Mouse (Mus musculus) megakaryocyte, embryonic 14.5 days (primary cell): ENCODE results near the gene Stx8. TPM values are rescaled to one million over a fixed set of nuclear protein-coding genes. Genes with fewer than 3 reads are reported as not detected.

Experiments
- H3K27me3 ChIP-seq: replicated peaks from 2 replicates; pipeline ENCODE3; 2012; ENCODE audit warnings: inconsistent platforms
- H3K36me3 ChIP-seq: replicated peaks from 2 replicates; pipeline ENCODE3; 2012; ENCODE audit warnings: low read length, inconsistent platforms, mixed read lengths
- H3K4me1 ChIP-seq: 2 replicates; pipeline ENCODE4 v1.6.1; 2012; ENCODE audit warnings: inconsistent platforms
- H3K4me3 ChIP-seq: replicated peaks from 2 replicates; pipeline ENCODE3; 2012; ENCODE audit warnings: moderate library complexity, mild to moderate bottlenecking, inconsistent platforms
- H3K9me3 ChIP-seq: 2 replicates; pipeline ENCODE4 v1.6.1; 2012; ENCODE audit warnings: inconsistent platforms
- FLI1 ChIP-seq: IDR thresholded peaks from 2 replicates; pipeline ENCODE4 v1.6.1; 2012; ENCODE audit warnings: low read length, inconsistent platforms, mixed read lengths
- GATA1 ChIP-seq: IDR thresholded peaks from 3 replicates; pipeline ENCODE4 v1.6.1; 2012; ENCODE audit warnings: mixed read lengths, low read length, inconsistent platforms, borderline replicate concordance
- polyA plus RNA-seq: library from polyadenylated mRNA; stranded (reverse); fragments of >175 nt; gene quantifications from 2 replicates; pipeline ENCODE4 v1.2.3, GENCODE M21; 2012; ENCODE audit warnings: low replicate concordance; ENCODE audit not compliant: insufficient read depth

The Stx8 gene
- polyA plus RNA-seq, 1 experiment: 4.3 TPM

DNA sequence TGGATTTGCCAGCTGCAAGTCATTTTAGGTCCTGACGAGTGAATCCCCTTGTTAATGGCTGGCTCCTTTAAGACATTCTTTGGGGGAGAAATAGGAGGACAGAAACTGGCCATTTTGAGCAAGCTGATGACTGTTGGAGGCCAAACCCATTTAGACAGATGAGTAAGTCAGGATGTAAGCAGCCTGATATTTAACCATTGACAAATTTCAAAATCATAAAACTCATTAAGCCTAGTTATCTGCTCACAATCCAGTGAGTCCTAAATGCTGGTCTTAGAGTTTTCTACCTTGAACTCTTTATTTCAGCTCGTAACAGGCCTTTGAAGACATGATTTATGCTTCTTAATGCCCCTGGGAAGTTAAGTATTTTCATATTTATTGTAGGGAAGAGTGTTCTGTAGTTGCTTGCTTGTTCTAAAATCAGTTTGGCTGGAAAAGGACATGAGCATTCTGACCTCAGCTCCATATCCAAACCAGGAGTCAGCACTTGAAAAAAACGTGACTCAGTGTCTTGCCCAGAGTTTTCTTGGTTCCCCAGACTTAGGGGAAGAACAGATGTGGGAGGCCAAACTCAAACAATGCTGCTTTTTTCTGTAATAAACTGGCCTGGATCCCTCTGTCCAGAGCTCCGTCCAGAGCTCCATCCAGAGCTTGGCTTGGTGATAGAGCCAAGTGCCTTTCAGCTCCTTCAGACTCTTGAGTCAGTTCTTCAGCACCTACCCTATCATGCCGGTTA, 92.6 kb downstream of the Stx8 start:
- H3K36me3 ChIP-seq: peaks cover 6% of the 10 kb centered on the region
- no peaks in the 10 kb centered on the region for H3K9me3 ChIP-seq
- no peaks in the 10 kb centered on the region for H3K27me3 ChIP-seq
- no peak for TF ChIP-seq GATA1
- H3K4me1 ChIP-seq: peaks cover 7% of the 10 kb centered on the region
- H3K4me3 ChIP-seq: no peak overlapping the region

DNA sequence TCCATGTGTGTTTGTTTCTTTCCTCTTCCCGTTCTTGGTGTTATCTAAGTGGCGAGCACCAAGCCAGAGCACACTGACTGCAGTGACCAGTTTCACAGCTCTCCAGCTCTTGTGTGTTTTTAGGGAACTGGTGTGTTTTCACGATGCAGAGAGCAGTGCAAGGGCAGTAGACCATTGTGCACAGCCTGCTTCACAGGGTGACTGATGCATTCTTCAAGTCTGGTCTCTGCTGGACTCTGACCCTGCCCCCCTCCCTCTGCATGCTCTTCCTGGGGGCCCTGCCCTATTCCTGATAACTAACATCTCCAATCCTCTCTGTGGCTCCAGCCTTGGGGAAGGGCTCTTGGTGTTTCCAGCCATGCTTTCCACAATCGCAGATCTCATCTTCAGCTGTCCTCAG, 94.7 kb downstream of the Stx8 start:
- peaks cover 7% of the 10 kb centered on the region for H3K4me1 ChIP-seq
- TF ChIP-seq FLI1: no peak
- TF ChIP-seq GATA1: no peak
- no peaks in the 10 kb centered on the region for H3K9me3 ChIP-seq
- no peak overlapping the region for H3K4me3 ChIP-seq
- no peaks in the 10 kb centered on the region for H3K27me3 ChIP-seq
- H3K36me3 ChIP-seq: peaks cover 6% of the 10 kb centered on the region

DNA sequence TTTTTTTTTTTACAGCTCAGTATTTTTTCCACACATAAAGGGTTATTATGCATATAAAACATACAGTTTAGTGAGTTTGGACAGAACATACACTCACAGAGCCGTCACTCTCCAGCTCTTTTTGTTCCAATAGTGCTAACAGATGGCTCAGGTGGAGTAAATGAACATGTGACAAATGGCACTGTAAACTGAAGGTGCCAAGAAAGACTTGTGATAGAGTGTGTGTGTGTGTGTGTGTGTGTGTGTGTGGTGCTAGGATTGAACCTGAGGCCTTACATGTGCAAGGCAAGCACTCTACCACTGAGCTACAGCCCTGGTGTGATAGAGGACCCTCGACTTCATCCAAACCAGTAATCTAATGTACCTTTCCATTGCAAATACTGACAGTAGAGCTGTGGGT, 96.1 kb downstream of the Stx8 start:
- H3K4me1 ChIP-seq: peaks cover 7% of the 10 kb centered on the region
- no peaks in the 10 kb centered on the region for H3K9me3 ChIP-seq
- no peak overlapping the region for H3K4me3 ChIP-seq
- H3K36me3 ChIP-seq: peaks cover 3% of the 10 kb centered on the region
- no peaks in the 10 kb centered on the region for H3K27me3 ChIP-seq
- no peak for TF ChIP-seq GATA1

DNA sequence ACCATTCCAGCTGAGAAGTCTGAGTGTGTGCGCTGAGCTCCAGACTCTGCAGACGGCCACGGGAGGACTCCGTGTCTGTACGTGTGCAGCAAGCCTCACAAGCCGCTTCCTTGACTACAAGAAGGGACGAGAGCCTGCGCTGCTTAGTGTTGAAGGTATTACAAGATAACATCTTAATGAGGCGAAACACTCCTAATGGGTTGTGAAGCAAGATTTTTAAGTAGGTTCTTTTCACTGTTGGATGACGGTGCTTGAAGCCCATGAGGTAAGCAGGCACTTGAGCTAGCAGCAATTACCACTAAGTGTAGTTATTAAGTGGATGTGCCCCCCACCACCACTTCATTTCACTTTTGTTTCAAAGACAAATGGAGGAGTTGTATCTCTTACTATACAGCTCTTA, 101.8 kb downstream of the Stx8 start:
- Histone ChIP-seq H3K9me3 (no peaks in the 10 kb centered on the region), H3K36me3 (peaks cover 2% of the 10 kb centered on the region), H3K4me1 (no peaks in the 10 kb centered on the region), H3K27me3 (no peaks in the 10 kb centered on the region), H3K4me3 (no peak overlapping the region)
- TF ChIP-seq FLI1 (no peak), GATA1 (no peak)

DNA sequence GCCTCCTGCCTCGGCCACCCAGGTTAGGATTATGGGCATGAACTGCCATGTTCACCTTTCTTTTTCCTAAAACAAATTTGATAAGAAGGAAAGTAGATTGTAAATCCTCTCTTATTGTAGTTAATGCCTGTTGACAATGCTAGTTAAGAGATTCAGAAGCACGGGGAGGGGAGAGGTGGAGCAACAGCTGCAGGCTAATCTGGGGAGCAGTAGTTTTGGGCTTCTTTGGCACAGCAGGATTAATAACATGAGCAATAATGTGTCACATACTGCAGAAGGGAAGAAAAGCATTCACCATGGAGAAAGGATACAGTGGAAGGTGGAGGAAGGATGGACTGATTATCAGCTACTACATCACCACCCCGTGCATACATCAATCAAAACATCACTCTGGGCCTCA, 104.1 kb downstream of the Stx8 start:
- Histone ChIP-seq H3K4me1 (no peaks in the 10 kb centered on the region; the same call in 1 of the 2 replicates), H3K4me3 (no peak overlapping the region), H3K36me3 (peaks cover 2% of the 10 kb centered on the region), H3K9me3 (no peaks in the 10 kb centered on the region), H3K27me3 (no peaks in the 10 kb centered on the region)
- TF ChIP-seq FLI1: no peak
- TF ChIP-seq GATA1: no peak

DNA sequence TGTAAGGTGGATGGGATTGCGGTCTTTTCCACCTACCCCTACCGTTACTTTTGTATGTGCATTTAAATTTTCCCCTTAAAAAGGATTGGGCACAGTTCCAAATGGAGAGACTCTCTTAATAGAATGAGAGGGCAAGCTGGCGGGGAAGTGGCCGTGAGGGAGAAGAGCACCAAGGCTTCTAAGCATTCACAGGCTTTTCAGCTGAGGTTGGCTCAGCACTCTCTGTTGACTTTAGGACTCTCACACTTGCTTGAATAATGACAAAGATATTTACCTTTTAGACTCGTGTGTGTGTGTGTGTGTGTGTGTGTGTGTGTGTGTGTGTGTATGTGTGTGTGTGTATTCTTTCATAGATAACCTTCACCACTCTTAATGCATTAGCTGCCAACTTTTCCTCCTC, 105.8 kb downstream of the Stx8 start:
- Histone ChIP-seq H3K9me3 (no peaks in the 10 kb centered on the region), H3K4me1 (no peaks in the 10 kb centered on the region; the same call in 1 of the 2 replicates), H3K36me3 (peaks cover 2% of the 10 kb centered on the region), H3K27me3 (no peaks in the 10 kb centered on the region), H3K4me3 (no peak overlapping the region)
- TF ChIP-seq FLI1 (no peak), GATA1 (no peak)

DNA sequence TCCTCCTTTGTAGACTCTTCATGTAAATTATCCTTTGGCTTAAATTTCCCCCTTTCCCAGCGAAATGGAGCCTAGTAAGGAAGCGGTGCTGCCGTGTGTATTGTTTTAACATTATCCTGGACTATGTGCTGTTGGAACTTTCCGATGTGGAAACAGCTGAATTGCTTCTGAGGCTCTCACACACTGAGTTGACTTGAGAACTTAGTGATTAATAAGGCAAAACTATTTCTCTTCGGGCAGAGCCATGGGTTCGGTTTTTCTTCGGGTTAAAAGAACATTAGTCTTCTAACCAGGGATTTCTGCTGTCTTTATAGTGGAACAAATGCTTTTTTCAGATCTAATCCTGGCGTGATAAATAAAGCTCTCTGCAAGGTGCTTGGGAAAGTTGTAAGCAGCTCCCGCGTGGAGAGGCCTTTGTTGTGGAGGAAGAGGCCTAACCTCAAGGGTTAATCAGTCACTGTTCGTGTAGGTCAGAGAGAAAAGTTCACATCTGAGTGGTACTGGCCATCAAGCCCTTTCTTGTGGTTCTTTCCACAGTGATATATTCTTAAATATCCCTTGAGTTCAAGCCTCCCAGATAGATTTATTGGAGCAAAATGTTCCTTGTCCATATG, 106.7 kb downstream of the Stx8 start:
- H3K4me3 ChIP-seq: no peak overlapping the region
- H3K36me3 ChIP-seq: peaks cover 2% of the 10 kb centered on the region
- TF ChIP-seq FLI1 (no peak), GATA1 (no peak)
- H3K27me3 ChIP-seq: no peaks in the 10 kb centered on the region
- H3K9me3 ChIP-seq: no peaks in the 10 kb centered on the region
- H3K4me1 ChIP-seq: peaks cover 6% of the 10 kb centered on the region

DNA sequence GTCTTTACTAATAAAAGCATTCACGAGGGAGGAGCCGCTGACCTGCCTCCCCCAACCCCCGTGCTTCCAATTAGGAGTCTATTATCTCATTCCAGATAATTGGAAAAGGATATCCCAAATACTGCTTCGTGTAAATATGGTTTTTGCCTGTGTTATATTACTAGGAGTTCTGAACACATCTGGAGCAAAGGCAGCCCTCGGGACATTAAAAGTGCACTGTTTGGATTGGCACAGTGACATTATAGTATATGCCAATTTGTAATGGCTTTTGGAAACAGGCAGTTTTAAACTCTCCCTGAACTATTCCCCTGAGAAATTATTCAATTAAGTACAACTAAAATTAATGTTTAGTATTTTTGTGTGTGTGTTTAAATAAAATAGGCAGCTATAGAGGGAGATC, 108.7 kb downstream of the Stx8 start:
- H3K9me3 ChIP-seq: no peaks in the 10 kb centered on the region
- H3K4me1 ChIP-seq: peaks cover 6% of the 10 kb centered on the region
- no peak overlapping the region for H3K4me3 ChIP-seq
- no peaks in the 10 kb centered on the region for H3K27me3 ChIP-seq
- H3K36me3 ChIP-seq: no peaks in the 10 kb centered on the region
- TF ChIP-seq GATA1 (no peak), FLI1 (no peak)

DNA sequence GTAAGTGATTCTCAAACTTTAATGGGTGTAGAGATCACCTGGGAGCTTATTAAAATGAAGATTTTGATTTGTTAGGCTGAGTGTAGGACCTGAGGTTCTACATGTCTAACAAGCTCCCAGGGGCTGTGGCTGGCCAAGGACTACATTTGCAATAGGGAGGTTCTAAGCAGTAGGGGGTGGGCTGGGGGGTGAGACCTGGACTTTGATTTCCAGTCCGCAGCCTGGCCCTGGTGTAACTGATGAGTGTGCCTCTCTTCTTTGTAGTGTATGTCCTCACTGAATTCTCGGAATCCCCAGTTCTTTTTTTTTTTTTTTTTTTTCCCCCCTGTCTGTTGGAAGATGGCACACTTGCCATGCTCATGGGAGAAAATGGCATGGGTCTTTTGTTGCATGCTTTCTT, 109.3 kb downstream of the Stx8 start:
- Histone ChIP-seq H3K4me3 (no peak overlapping the region), H3K9me3 (no peaks in the 10 kb centered on the region), H3K27me3 (no peaks in the 10 kb centered on the region), H3K36me3 (peaks cover 2% of the 10 kb centered on the region), H3K4me1 (peaks cover 6% of the 10 kb centered on the region)
- TF ChIP-seq GATA1: no peak
- TF ChIP-seq FLI1: no peak

DNA sequence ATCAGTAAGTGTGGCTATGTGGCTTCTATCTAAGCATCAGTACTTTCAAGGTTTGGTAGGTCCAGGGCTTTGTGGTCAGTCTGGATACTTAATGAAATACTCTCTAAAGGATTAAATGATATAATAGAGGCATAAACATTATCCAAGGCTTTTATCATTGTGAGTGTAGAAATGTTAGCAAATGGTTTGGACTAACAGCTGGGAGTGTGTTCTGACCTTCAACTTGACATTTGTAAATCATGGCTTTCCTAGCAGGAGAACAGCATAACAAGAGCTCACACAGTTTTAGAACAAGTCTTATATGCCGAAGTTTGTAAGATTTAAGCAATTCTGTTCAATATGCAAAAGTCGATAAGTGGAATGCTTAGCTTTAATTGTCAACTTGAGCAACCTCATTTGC, 113.8 kb downstream of the Stx8 start:
- Histone ChIP-seq H3K9me3 (peaks cover 7% of the 10 kb centered on the region), H3K36me3 (peaks cover 9% of the 10 kb centered on the region), H3K4me3 (no peak overlapping the region), H3K4me1 (peaks cover 6% of the 10 kb centered on the region), H3K27me3 (no peaks in the 10 kb centered on the region)
- TF ChIP-seq FLI1: no peak
- TF ChIP-seq GATA1: no peak

DNA sequence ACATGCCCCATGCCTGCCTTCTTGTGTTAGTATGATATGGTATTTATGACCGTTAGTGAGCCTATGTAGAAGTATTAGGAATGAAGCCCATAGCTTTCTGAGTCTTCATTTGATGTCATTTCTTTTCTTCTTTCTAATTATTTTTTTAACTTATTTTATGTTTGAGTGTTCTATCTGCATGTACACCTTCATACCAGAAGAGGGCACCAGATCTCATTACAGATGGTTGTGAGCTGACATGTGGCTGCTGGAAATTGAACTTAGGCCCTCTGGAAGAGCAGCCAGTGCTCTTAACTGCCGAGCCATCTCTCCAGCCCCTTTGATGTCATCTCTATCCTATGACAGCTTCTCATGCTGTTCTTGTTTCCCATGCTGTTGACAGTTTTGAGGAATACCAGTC, 115.0 kb downstream of the Stx8 start:
- Histone ChIP-seq H3K27me3 (no peaks in the 10 kb centered on the region), H3K36me3 (peaks cover 9% of the 10 kb centered on the region), H3K4me3 (no peak overlapping the region), H3K4me1 (peaks cover 11% of the 10 kb centered on the region), H3K9me3 (peaks cover 7% of the 10 kb centered on the region)
- TF ChIP-seq FLI1 (no peak), GATA1 (no peak)
